Mouse (Mus musculus) frontal cortex, postnatal 14 days (tissue): Measurements from ENCODE around the gene Sucla2.
"Not testable (repeated sequence)": the region's sequence is repeated elsewhere in the genome, so short reads cannot be mapped to it uniquely, and the experiment has no call there.

Source experiments
- DNase-seq, 2 experiments: peaks; one replicate each; pipeline ENCODE4 v3.0.0; 2022; ENCODE audit warnings: low spot score in 2 of 2

The Sucla2 gene

GRCm38 (mm10) chr14:73608668-73609481 lies 83.8 kb downstream of the Sucla2 start:
- no peak for DNase-seq

GRCm38 (mm10) chr14:73614961-73615360 lies 89.8 kb downstream of the Sucla2 start:
- DNase-seq, result not testable (repeated sequence)

- DNase-seq, result no peak
These were observed 95.8 kb downstream of the Sucla2 start for GRCm38 (mm10) chr14:73620880-73621279.

GRCm38 (mm10) chr14:73622988-73623387 lies 97.9 kb downstream of the Sucla2 start:
- DNase-seq, result no peak

GRCm38 (mm10) chr14:73625469-73625868 lies 100.3 kb downstream of the Sucla2 start:
- DNase-seq, result no peak

- no peak for DNase-seq
These were observed 106.4 kb downstream of the Sucla2 start for GRCm38 (mm10) chr14:73631511-73631910.

- DNase-seq, result peak; percentile 20 to 25
These were observed 107.6 kb downstream of the Sucla2 start for GRCm38 (mm10) chr14:73632648-73633263.

- no peak for DNase-seq
These were observed 109.2 kb downstream of the Sucla2 start for GRCm38 (mm10) chr14:73634356-73634755.

GRCm38 (mm10) chr14:73637460-73637859 lies 112.3 kb downstream of the Sucla2 start:
- no peak for DNase-seq
